Mouse (Mus musculus) stomach, postnatal 0 days (tissue): ENCODE data around the gene Adh6a.

Experiments used
- CTCF ChIP-seq: IDR thresholded peaks from 2 replicates; pipeline ENCODE4 v1.5.1; 2016; ENCODE audit warnings: antibody characterized with exemption, low read depth, mild to moderate bottlenecking, moderate library complexity
- EP300 ChIP-seq: optimal IDR thresholded peaks from 2 replicates; pipeline ENCODE3; 2016; ENCODE audit warnings: antibody characterized with exemption

GRCm38 (mm10) chr3:138291529-138292117 lies 21.5 kb upstream of the Adh6a start:
- TF ChIP-seq CTCF (no peak), EP300 (no peak)
